Comparison of ENCODE assay signal across 23 mouse cellular contexts in the genomic region with DNA sequence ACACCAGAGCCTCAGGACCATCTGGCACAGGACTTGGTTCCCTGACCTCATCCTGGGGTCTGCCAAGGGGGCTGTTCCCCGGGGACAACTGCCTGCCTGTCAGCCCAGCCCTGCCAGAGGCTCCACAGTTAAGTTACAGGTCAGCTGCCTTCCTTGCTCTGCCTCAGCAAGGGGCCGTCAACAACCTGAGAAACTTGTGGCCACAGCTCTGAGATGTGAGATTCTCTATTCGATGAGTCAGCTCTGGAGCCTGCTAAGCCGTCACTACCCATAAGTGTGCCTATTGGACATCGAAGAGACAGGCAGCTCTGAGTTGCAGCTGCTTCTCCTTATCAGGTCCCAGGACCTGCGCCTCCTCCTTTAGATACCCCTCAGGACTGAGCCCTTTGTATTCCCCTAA. TPM values are rescaled to one million over a fixed set of nuclear protein-coding genes. Genes with fewer than 3 reads are reported as not detected.
DNase-seq lines count a peak whose midpoint lies in the region; ATAC-seq lines count a peak whose summit lies in the region.
"Had no signal": no experiment of that assay in that cellular context is flagged by ENCODE, and none has a peak within 500 bp of the region (broad histone marks: within the 10 kb centered on the region; RNA-seq: fewer than 3 reads in every experiment).

No protein-coding gene starts in this region.

- DNase-seq in heart, adult 11 months, result peak; percentile 81
- DNase-seq in heart, postnatal 25 days (ENCODE audit: low spot score), result no peak
- DNase-seq in urinary bladder, postnatal 14 days (ENCODE audit: low spot score), result peak; percentile 18
- no peak for DNase-seq in urinary bladder, postnatal 4 days (ENCODE audit: low spot score in 2 of 2)
- DNase-seq in naive thymus-derived CD4-positive, alpha-beta T cell, adult 2 months (ENCODE audit: low read depth), result peak; percentile 1
- no peak for DNase-seq in MN1 (ENCODE audit: low spot score)
- DNase-seq: adrenal gland, postnatal 10 days; cerebellum, adult 18-20 months; cerebellum, postnatal 36 days; heart, postnatal 10 days; kidney, adult 8-10 months; kidney, postnatal 10 days; right cerebral cortex, adult 18-20 months; right cerebral cortex, postnatal 4 days had no signal

- intact Hi-C loops in heart, postnatal 25 days (cut with DNase I), result no loop called here

- ATAC-seq in frontal cortex, adult (ENCODE audit: low TSS enrichment), result no peak
- no peak for ATAC-seq in inflammation-experienced regulatory T-cells, adult 6 months
- ATAC-seq: intestine, embryonic 15.5 days; lung, postnatal 0 days had no signal

RNA-seq across cellular contexts. Expression of gene Alk, which starts 54.3 kb away (rescaled TPM):
- total RNA-seq in heart, postnatal 25 days (2021), result not detected
- under 1 TPM in 1 of 3 experiments, not detected in 2; 0.13 TPM for polyA plus RNA-seq in inflammation-experienced regulatory T-cells, adult 6 months (2017; shearing (Covaris generic))
- total RNA-seq: gastrocnemius, adult 8-10 months; granulocyte monocyte progenitor cell, adult 5-6 weeks; heart, postnatal 10 days; liver, adult 2 months; MEL had no signal
- polyA plus RNA-seq: liver, adult 2 months; lung, postnatal 0 days; macrophage had no signal

Comparison
In these comparisons a context has a peak if more than half of its experiments do, and no peak if none do; other contexts are left out.
1. DNase-seq: peak in heart, adult 11 months (single experiment), urinary bladder, postnatal 14 days (single experiment) and naive thymus-derived CD4-positive, alpha-beta T cell, adult 2 months (single experiment); none in heart, postnatal 25 days (single experiment), urinary bladder, postnatal 4 days (0 of 2) and MN1 (single experiment).